Mouse (Mus musculus) common myeloid progenitor, adult 5-6 weeks (primary cell): Measurements from ENCODE around the gene Fcer1g. TPM values are rescaled to one million over a fixed set of nuclear protein-coding genes. Genes with fewer than 3 reads are reported as not detected.
"Not testable (repeated sequence)": the region's sequence is repeated elsewhere in the genome, so short reads cannot be mapped to it uniquely, and the experiment has no call there.

Experiments used
- ATAC-seq: replicated peaks from 2 replicates; pipeline ENCODE4 v1.8.0; 2016; ENCODE audit warnings: low read depth, mild to moderate bottlenecking, moderate TSS enrichment, inconsistent platforms; ENCODE audit not compliant: poor library complexity, severe bottlenecking
- total RNA-seq: library from RNA; stranded (forward); fragments of 200-1000, 187-1606 nt; gene quantifications from 2 replicates; pipeline ENCODE4 v1.2.3, GENCODE M21; 2017

Fcer1g gene
- total RNA-seq, 1 experiment from 2014 or later, result 58.4 TPM

DNA sequence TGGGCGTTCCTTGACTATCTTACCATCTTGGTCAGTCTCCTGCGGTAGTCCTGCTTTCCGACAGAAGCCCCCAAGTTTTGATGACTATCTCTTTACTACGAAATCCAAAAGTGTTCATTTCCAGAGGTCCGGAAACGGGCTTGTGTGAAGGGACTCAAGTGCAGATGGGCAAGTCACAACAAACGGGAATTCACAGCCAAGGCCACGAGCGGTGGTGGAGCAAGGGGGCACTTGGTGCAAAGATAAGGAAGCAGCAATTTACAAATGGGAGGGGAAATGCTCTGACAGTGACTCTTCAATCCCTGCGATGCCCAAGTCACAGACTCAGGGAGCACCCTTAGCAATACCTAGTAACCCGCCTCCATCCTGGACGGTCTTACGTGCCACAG lies 13.3 kb upstream of the Fcer1g start:
- ATAC-seq, result peak; percentile 16

- peak; percentile 97 for ATAC-seq
These were observed 12.7 kb upstream of the Fcer1g start for GRCm38 (mm10) chr1:171246709-171247452.

DNA sequence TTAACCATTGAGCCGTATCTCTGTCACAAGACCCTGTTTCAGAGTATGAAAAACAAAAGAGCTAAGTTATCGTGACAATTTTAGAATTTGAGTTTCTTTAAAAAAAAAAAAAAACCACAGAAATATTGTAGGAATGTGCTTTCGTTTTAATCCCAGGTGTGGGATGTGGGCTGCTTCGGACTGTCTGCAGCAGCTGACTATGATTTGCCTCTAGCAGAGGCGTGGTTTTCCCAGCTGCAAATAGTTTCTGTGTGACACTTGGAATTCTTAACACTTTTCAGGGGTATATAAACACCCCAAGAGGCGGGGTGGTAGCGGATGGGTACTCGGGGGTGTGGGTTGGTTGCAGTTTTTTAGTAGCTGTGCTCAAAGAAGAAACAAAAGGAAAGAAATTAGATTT lies 11.2 kb upstream of the Fcer1g start:
- ATAC-seq, result no peak

GRCm38 (mm10) chr1:171241952-171242351 lies 7.8 kb upstream of the Fcer1g start:
- ATAC-seq, result not testable (repeated sequence)

GRCm38 (mm10) chr1:171240911-171241310 lies 6.7 kb upstream of the Fcer1g start:
- no peak for ATAC-seq

GRCm38 (mm10) chr1:171239992-171240744 lies 6.0 kb upstream of the Fcer1g start:
- no peak for ATAC-seq

DNA sequence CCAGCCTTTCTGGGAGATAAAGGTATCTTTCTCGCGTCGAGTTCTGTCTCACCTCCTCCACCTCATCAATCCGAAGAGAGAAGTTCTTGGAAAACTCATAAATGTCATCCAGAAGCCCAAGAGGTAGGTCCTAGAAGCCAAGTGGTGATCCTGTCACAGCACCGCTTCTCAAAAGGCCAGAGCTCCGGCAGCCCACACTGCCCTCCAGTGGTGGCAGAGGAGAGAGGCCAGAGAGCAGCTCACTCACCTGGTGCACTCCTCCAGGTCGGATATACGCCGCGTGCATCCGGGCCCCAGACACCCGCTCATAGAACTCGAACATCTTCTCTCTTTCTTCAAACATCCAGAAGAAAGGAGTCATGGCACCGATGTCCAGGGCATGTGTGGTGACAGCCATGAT lies 4.3 kb upstream of the Fcer1g start:
- ATAC-seq, result peak; percentile 73

DNA sequence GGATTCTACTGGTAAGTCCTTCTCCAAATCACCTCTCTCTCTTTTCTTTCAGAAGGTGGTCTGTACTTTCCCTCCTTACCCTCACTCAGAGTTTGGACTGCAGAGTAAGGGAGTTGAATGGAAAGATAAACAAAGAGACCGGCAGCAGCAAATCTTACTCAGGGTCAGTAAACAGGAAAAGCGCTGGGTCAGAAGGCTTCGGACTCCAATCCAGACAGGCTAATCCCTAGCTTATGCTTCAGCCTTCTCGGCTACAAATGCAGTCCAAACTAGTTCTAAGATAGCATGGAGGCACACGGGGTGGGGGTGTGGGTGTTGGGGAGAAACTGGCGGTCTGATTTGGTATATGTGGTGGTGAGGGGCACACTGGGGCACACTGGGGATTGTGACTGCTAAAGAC lies 3.3 kb upstream of the Fcer1g start:
- no peak for ATAC-seq

DNA sequence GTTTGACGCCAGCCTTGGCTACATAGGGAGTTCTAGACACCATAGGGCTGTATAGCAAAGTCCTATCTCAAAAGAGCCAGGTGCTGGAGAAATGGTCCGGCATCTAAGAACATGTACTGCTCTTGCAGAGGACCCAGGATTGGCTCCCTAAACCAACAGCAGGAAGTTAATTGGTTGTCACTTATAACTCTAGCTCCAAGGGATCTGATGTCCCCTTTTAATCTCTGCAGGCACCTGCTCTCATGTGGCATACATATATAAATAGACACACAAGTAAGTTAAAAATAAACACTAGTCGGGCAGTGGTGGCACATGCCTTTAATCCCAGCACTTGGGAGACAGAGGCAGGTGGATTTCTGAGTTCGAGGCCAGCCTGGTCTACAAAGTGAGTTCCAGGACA lies 1.6 kb upstream of the Fcer1g start:
- no peak for ATAC-seq

- ATAC-seq, result peak; percentile 22
These were observed 373 bp upstream of the Fcer1g start for GRCm38 (mm10) chr1:171234538-171234937.

DNA sequence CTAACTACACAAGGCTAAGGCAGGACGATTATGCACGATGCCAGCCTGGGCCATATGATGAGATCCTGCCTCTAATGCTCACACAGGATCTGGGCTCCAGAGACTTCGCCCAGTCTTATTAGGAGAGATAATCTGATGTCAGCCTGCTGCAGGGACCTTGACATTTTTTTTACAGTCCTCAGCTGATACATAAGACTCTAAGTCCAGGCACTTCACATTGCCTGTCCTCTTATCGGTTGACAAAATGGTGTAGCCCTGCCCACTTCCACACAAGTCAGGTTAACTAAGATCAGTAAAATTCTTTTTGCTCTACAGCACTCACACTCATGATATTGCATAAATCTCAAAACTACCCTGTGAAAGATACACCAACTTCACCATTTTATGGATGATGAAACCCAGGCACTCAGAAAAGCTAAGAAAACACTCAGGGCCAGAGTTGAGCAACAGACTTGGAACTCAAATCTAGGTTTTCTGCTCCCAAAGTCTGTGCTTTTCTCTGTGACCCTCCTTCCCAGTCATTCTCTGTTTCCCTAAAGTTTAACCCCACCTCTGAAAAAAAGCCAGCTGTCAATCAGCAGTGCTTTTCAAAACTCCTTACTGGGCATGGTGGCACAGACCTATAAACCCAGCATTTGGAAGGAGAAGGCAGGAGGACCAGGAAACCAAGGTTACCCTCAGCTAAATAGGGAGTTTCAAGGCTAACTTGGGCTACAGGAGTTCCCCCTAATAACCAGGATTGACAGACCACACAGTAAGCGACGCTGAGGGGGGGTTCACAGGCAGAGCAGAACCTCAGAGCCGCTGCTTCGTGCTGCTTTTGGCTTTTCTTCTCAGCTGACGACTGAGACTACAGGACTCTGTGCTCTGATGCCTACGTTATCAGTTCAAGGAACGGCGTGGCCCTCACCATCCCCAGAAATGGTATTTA lies 1.1 kb downstream of the Fcer1g start:
- no peak for ATAC-seq

- ATAC-seq, result no peak
These were observed 1.8 kb downstream of the Fcer1g start for GRCm38 (mm10) chr1:171232348-171232747.

GRCm38 (mm10) chr1:171231844-171232243 lies 2.3 kb downstream of the Fcer1g start:
- ATAC-seq, result peak; percentile 57

GRCm38 (mm10) chr1:171230215-171230614 lies 4.0 kb downstream of the Fcer1g start:
- no peak for ATAC-seq

GRCm38 (mm10) chr1:171229750-171230149 lies 4.4 kb downstream of the Fcer1g start:
- no peak for ATAC-seq

DNA sequence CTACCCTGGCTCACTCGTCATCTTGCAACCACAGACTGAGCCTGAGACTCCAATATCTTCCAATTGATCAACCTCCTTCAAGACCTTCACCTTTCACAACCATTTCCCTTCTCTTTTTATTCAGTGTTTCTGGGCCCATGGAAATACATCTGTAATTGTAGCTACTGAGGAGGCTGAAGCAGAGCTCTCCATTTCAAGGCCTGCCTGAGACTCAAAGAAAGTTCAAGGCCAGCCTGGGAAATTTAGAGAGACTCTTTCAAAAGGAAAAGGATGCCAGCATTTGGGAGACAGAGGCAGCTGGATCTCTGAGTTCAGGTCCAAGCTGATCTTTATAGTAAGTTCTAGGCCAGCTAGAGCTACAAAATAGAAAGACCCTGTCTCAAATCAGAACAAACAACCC lies 6.3 kb downstream of the Fcer1g start:
- ATAC-seq, result no peak

DNA sequence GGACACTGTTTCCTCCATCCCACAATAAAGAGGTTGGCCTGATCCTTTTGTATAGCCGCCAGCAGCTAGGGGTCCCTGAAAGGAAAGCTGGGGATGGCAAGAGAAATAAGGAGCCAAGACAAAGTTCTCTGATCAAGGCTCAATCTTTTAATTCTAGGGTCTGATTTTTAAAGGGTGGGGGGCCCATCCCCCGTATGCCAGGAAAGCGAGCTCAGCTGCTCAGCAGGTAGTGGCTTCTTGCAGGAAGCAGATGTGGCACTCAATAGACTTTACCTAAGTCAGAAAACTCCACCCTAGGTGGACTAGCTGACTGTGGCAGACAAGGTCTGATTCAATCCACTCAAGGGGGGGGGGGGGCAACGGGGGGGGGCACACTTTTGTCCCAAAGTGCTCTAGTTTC lies 7.4 kb downstream of the Fcer1g start:
- ATAC-seq, result no peak

GRCm38 (mm10) chr1:171224857-171225256 lies 9.3 kb downstream of the Fcer1g start, which contains the start of gene Apoa2:
Gene Apoa2, plus strand, starts transcription at chr1:171225054.
- no peak for ATAC-seq

DNA sequence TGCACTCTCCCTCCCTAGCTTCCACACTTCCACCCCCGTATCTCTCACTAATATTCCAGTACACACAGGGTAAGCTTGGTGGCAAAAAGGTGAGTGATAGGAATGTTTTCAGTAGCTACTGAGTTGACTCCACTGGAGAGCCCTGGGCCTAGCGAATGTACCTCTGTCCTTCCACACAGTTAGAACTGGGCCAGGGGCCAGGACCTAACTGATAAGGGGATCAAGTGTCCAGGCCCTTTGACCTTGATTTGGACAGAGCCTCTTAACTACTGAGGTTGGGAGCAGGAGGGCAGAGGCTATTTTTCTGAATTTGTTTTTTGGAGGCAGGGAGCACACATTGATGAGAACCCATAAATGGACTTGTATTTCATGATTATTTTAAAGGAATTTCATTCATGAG lies 10.4 kb downstream of the Fcer1g start:
- ATAC-seq, result no peak

- no peak for ATAC-seq
These were observed 11.0 kb downstream of the Fcer1g start for GRCm38 (mm10) chr1:171223168-171223567.
